Mouse (Mus musculus): ENCODE data around the gene Adh6b. TPM values are rescaled to one million over a fixed set of nuclear protein-coding genes. Genes with fewer than 3 reads are reported as not detected.

Adh6b gene
- polyA plus RNA-seq, 1 experiment from 2014 or later: 0.29 TPM

Other genes with a start within 250 kb of the Adh6b start
- 14.0 and 15.2 TPM in 2 replicates for gene Trmt10a, start 198.3 kb upstream of the Adh6b start, polyA plus RNA-seq (2016; fragmentation: Nextera tagmentation; extraction: Ambion mirVana)
- gene Mttp, start 196.8 kb upstream of the Adh6b start, polyA plus RNA-seq (2016; fragmentation: Nextera tagmentation; extraction: Ambion mirVana): 9.7 and 10.2 TPM in 2 replicates
- 0.10 and 0.29 TPM in 2 replicates for gene 4930579F01Rik, start 147.9 kb upstream of the Adh6b start, polyA plus RNA-seq (2016; fragmentation: Nextera tagmentation; extraction: Ambion mirVana)
- 0.39 and 0.82 TPM in 2 replicates for gene Adh7, start 124.0 kb upstream of the Adh6b start, polyA plus RNA-seq (2016; fragmentation: Nextera tagmentation; extraction: Ambion mirVana)
- gene Adh1, start 80.8 kb upstream of the Adh6b start, polyA plus RNA-seq (2016; fragmentation: Nextera tagmentation; extraction: Ambion mirVana): 0.58 and 0.90 TPM in 2 replicates
- not detected in 2 replicates for gene Adh6a, start 28.5 kb upstream of the Adh6b start, polyA plus RNA-seq (2016; fragmentation: Nextera tagmentation; extraction: Ambion mirVana)
- not detected in 2 replicates for gene Adh4, start 73.7 kb downstream of the Adh6b start, polyA plus RNA-seq (2016; fragmentation: Nextera tagmentation; extraction: Ambion mirVana)
- gene Adh5, start 101.3 kb downstream of the Adh6b start, polyA plus RNA-seq (2016; fragmentation: Nextera tagmentation; extraction: Ambion mirVana): 236 and 237 TPM in 2 replicates
- 43.9 and 46.6 TPM in 2 replicates for gene Metap1, start 147.7 kb downstream of the Adh6b start, polyA plus RNA-seq (2016; fragmentation: Nextera tagmentation; extraction: Ambion mirVana)
- 369 and 406 TPM in 2 replicates for gene Eif4e, start 184.4 kb downstream of the Adh6b start, polyA plus RNA-seq (2016; fragmentation: Nextera tagmentation; extraction: Ambion mirVana)

All from embryonic facial prominence, embryonic 12.5 days (tissue).